Mouse (Mus musculus): ENCODE measurements around the gene Cldn6. TPM values are rescaled to one million over a fixed set of nuclear protein-coding genes. Genes with fewer than 3 reads are reported as not detected.

Cldn6 gene
- polyA plus RNA-seq, 1 experiment from 2014 or later = 0.30 TPM

DNA sequence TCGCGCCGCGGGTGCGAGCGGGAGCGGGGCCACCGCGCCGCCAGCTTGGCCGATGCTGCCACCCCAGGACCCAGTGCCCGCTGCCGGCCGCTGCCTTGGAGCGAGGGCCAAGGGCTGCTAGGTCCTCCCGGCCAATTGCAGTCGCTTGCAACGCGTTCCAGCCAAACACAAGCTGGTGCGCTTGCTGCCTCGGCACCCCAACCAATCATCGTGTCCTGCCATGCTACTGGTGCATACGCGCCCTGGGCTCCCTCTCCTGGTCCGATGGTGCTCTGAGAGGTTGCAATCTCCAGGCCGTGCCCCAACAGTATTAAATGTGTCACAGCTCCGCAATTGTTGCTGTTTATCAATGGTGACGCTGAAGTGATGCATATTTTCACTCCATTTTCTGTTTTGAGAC, 21.0 kb downstream of the Cldn6 start:
- Histone ChIP-seq H3K4me2 (peak overlapping the region; percentile 100), H3K4me1 (peaks cover 6% of the 10 kb centered on the region), H3K4me3 (peak overlapping the region; percentile 73), H3K27ac (no peak overlapping the region), H3K9me3 (replicated peaks) (no peaks in the 10 kb centered on the region), H3K27me3 (peaks cover 58% of the 10 kb centered on the region), H3K9ac (peak overlapping the region; percentile 71), H3K36me3 (ENCODE audit: poor library complexity, severe bottlenecking) (no peaks in the 10 kb centered on the region)
- ATAC-seq = peak; percentile 98
- WGBS = 1% methylated on average over 28 of the region's 28 CpGs

GRCm38 (mm10) chr17:23703301-23703700, 24.3 kb downstream of the Cldn6 start:
- H3K27ac ChIP-seq = no peak overlapping the region
- 83% methylated on average over 9 of the region's 9 CpGs for WGBS
- no peaks in the 10 kb centered on the region for H3K9me3 ChIP-seq (replicated peaks)
- no peak for ATAC-seq
- H3K4me3 ChIP-seq = no peak overlapping the region
- H3K36me3 ChIP-seq (ENCODE audit: poor library complexity, severe bottlenecking) = no peaks in the 10 kb centered on the region
- peaks cover 6% of the 10 kb centered on the region for H3K4me1 ChIP-seq
- H3K27me3 ChIP-seq = peaks cover 51% of the 10 kb centered on the region
- H3K9ac ChIP-seq = no peak overlapping the region
- H3K4me2 ChIP-seq = no peak overlapping the region

GRCm38 (mm10) chr17:23704741-23705140, 25.7 kb downstream of the Cldn6 start:
- Histone ChIP-seq H3K27me3 (peaks cover 36% of the 10 kb centered on the region), H3K9ac (no peak overlapping the region), H3K4me2 (no peak overlapping the region), H3K4me1 (no peaks in the 10 kb centered on the region), H3K4me3 (no peak overlapping the region), H3K9me3 (replicated peaks) (no peaks in the 10 kb centered on the region), H3K36me3 (ENCODE audit: poor library complexity, severe bottlenecking) (no peaks in the 10 kb centered on the region), H3K27ac (no peak overlapping the region)
- ATAC-seq = no peak
- WGBS = 60% methylated on average over 7 of the region's 7 CpGs

DNA sequence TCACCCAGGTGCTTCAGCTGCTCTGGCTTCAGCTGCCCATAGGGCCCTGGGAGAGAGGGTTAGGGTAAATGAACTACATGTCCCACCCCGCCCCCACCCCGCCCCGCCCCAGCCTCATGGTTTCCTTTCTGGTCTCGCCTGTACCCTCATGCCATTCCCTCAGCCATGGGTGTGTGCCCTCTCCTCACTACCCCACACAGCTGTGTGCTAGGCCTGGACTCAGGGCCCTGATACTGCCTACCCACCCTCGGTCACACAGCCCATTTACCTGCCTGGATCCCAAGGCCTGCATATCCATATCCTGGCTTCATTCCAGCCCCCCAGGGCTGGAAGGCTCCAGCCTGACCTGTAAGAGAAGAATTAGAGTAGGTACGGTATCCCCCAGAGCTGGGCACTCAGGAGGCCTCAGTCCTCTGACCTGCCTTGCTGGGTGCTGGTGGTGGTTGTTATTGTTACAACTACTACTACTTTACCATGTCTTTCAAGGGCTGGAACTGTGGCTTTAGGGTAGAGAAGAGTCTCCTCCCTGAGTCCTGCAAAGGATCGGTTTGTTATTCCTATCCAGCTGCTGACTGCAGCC, 26.6 kb downstream of the Cldn6 start:
- H3K4me2 ChIP-seq = no peak overlapping the region
- peaks cover 28% of the 10 kb centered on the region for H3K27me3 ChIP-seq
- 78% methylated on average over 7 of the region's 7 CpGs for WGBS
- 0 out of 2 replicates have a peak, but pooled peaks have one; percentile 16 for ATAC-seq
- H3K9ac ChIP-seq = no peak overlapping the region
- H3K9me3 ChIP-seq (replicated peaks) = no peaks in the 10 kb centered on the region
- no peak overlapping the region for H3K27ac ChIP-seq
- no peaks in the 10 kb centered on the region for H3K36me3 ChIP-seq (ENCODE audit: poor library complexity, severe bottlenecking)
- H3K4me3 ChIP-seq = no peak overlapping the region
- H3K4me1 ChIP-seq = no peaks in the 10 kb centered on the region

GRCm38 (mm10) chr17:23706212-23706611, 27.2 kb downstream of the Cldn6 start:
- peaks cover 22% of the 10 kb centered on the region; the same call in 1 of the 2 replicates for H3K27me3 ChIP-seq
- H3K4me2 ChIP-seq = no peak overlapping the region
- no peak overlapping the region for H3K27ac ChIP-seq
- H3K36me3 ChIP-seq (ENCODE audit: poor library complexity, severe bottlenecking) = no peaks in the 10 kb centered on the region
- WGBS = 0% methylated on average over 3 of the region's 3 CpGs
- no peak overlapping the region for H3K9ac ChIP-seq
- no peak overlapping the region for H3K4me3 ChIP-seq
- H3K4me1 ChIP-seq = no peaks in the 10 kb centered on the region
- peak; percentile 51; the same call in 1 of the 2 replicates for ATAC-seq
- no peaks in the 10 kb centered on the region for H3K9me3 ChIP-seq (replicated peaks)

- Histone ChIP-seq H3K9me3 (replicated peaks) (no peaks in the 10 kb centered on the region), H3K36me3 (ENCODE audit: poor library complexity, severe bottlenecking) (no peaks in the 10 kb centered on the region), H3K4me1 (no peaks in the 10 kb centered on the region), H3K27ac (no peak overlapping the region), H3K4me3 (no peak overlapping the region), H3K4me2 (no peak overlapping the region), H3K9ac (no peak overlapping the region), H3K27me3 (peaks cover 3% of the 10 kb centered on the region; the same call in 1 of the 2 replicates)
- no peak for ATAC-seq
- WGBS = 56% methylated on average over 2 of the region's 2 CpGs
Measured at GRCm38 (mm10) chr17:23717003-23717402, 38.0 kb downstream of the Cldn6 start.

- no peak for ATAC-seq
- Histone ChIP-seq H3K4me1 (no peaks in the 10 kb centered on the region), H3K9ac (no peak overlapping the region), H3K36me3 (ENCODE audit: poor library complexity, severe bottlenecking) (no peaks in the 10 kb centered on the region), H3K4me3 (no peak overlapping the region), H3K27ac (no peak overlapping the region), H3K4me2 (no peak overlapping the region), H3K27me3 (peaks cover 3% of the 10 kb centered on the region; the same call in 1 of the 2 replicates), H3K9me3 (replicated peaks) (no peaks in the 10 kb centered on the region)
- 20% methylated on average over 1 of the region's 1 CpGs for WGBS
Measured at GRCm38 (mm10) chr17:23719455-23719854, 40.4 kb downstream of the Cldn6 start.

DNA sequence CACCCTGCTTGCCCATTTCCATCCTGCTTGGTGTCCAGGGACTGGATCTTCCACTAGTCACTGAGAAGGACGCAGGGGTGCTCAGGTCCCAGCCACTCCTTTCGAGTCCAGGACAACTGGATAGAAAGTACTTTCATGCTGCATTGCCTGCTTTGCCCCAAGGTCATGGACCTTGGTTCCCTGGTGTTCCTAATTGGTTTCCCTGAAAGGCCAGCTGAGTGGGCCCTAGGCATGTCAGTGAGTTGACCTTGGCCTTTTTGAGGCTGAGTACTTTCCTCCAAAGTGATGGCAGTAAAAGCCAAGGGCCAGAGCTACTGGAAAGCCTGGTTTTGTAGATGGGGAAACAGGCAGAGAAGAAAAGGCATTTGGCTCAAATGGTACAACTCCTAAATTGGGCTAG, 42.8 kb downstream of the Cldn6 start:
- Histone ChIP-seq H3K36me3 (ENCODE audit: poor library complexity, severe bottlenecking) (no peaks in the 10 kb centered on the region), H3K27me3 (peaks cover 3% of the 10 kb centered on the region; the same call in 1 of the 2 replicates), H3K27ac (no peak overlapping the region), H3K9ac (0 out of 2 replicates have a peak overlapping the region, but pooled peaks have one; percentile 12), H3K9me3 (replicated peaks) (no peaks in the 10 kb centered on the region), H3K4me3 (no peak overlapping the region), H3K4me1 (peaks cover 8% of the 10 kb centered on the region; the same call in 1 of the 2 replicates), H3K4me2 (no peak overlapping the region)
- WGBS = 82% methylated on average over 2 of the region's 2 CpGs
- no peak for ATAC-seq

DNA sequence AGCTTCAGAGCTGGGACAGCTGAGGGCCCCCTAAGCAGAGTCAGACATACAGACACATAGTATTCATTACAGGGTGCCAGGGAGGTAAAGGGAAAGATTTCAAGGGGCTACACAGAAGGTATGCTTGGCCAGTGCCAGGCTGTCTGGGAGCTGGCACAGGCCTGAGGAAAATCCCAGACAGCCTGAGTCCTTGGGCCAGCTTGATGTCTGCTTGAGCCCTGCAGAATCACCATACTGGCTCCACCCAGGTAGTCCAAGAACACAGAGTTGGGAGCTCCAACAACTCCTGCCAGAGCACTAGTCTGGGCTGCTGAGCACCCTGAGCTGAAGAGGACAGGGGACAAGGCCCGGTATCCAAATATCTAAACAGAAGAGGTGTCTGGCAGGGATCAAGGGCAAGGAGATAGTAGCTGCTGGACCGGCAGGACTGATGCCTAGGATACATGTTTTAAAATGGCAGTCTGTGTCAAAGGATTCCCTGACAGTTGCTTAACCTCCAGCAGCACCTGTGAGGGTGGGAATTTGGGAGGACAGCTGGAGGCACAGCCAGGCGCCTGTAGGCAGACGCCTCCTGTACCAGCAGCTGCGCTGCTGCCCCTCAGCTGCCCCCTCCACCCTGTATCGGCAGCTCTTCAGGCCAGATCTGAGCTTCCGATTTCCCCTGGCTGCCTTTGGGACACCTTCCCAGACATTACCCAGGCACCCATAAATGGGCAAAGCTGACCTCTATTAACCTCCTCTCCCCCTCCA, 43.5 kb downstream of the Cldn6 start, which contains the start of gene 1520401A03Rik:
1520401A03Rik (minus strand) TSS at position 408 of the 750 bp plus-strand sequence.
- WGBS = 69% methylated on average over 7 of the region's 7 CpGs
- no peaks in the 10 kb centered on the region for H3K9me3 ChIP-seq (replicated peaks)
- H3K4me3 ChIP-seq = no peak within 1 kb of the TSS
- peaks cover 15% of the 10 kb centered on the region for H3K4me1 ChIP-seq
- no peaks in the 10 kb centered on the region for H3K36me3 ChIP-seq (ENCODE audit: poor library complexity, severe bottlenecking)
- peaks cover 3% of the 10 kb centered on the region; the same call in 1 of the 2 replicates for H3K27me3 ChIP-seq
- no peak within 1 kb of the TSS for H3K4me2 ChIP-seq
- H3K27ac ChIP-seq = no peak within 1 kb of the TSS
- H3K9ac ChIP-seq = peak within 1 kb of the TSS; percentile 12; the same call in 1 of the 2 replicates
- no peak for ATAC-seq

- whole genome bisulfite sequencing = 71% methylated on average over 4 of the region's 4 CpGs
- H3K9ac ChIP-seq = peak overlapping the region; percentile 81
- peak overlapping the region; percentile 89 for H3K4me3 ChIP-seq
- no peak for ATAC-seq
- no peaks in the 10 kb centered on the region for H3K36me3 ChIP-seq (ENCODE audit: poor library complexity, severe bottlenecking)
- no peaks in the 10 kb centered on the region for H3K9me3 ChIP-seq (replicated peaks)
- H3K4me2 ChIP-seq = peak overlapping the region; percentile 90
- no peak overlapping the region for H3K27ac ChIP-seq
- H3K4me1 ChIP-seq = peaks cover 15% of the 10 kb centered on the region
- H3K27me3 ChIP-seq = peaks cover 2% of the 10 kb centered on the region; the same call in 1 of the 2 replicates
Measured at GRCm38 (mm10) chr17:23725477-23725876, 46.4 kb downstream of the Cldn6 start.

- H3K9me3 ChIP-seq (replicated peaks) = no peaks in the 10 kb centered on the region
- no peaks in the 10 kb centered on the region for H3K27me3 ChIP-seq
- under 1% methylated on average over 68 of the region's 73 CpGs for WGBS
- H3K36me3 ChIP-seq (ENCODE audit: poor library complexity, severe bottlenecking) = no peaks in the 10 kb centered on the region
- peak within 1 kb of the TSS; percentile 54 for H3K27ac ChIP-seq
- peak within 1 kb of the TSS; percentile 81 for H3K9ac ChIP-seq
- H3K4me1 ChIP-seq = peaks cover 15% of the 10 kb centered on the region
- peak within 1 kb of the TSS; percentile 89 for H3K4me3 ChIP-seq
- peak within 1 kb of the TSS; percentile 90 for H3K4me2 ChIP-seq
- ATAC-seq = peak; percentile 95
Measured at GRCm38 (mm10) chr17:23725999-23726757, 47.1 kb downstream of the Cldn6 start, which contains the start of gene Pkmyt1. TSS of gene Pkmyt1 (plus strand) at chr17:23726336.
